2 mouse cellular contexts compared by ENCODE assay signal in the genomic region with DNA sequence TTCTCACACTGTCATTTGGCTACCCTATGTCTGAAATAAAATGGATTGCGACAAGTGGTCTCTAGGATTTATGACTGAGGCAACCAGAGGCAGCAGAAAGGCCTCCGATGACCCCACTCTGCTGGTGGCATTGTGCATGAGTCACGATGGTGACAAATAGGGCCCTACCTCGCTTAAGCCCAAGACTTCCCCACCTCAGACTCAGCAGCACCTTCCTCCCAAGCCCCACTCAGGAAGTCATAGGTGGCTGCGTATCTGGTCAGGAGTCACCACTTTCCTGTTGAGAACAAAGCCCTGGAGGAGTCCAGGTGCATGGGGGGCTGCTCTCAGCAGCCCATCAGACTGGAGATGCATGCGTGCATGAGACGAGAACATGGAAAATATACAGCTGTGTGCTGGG.
TF ChIP-seq lines count a peak whose summit lies in the region.

No protein-coding gene starts in this region.

TF ChIP-seq in CH12.LX, 34 proteins besides CTCF, POLR2A, EP300 and RAD21 (continued from another document):
- TF ChIP-seq CHD1 (IDR thresholded peaks at IDR 0.05; ENCODE audit: low read depth, low read length) (no peak; the same call in 1 of the 2 replicates), ZNF384 (IDR thresholded peaks at IDR 0.05; ENCODE audit: low read depth, low read length) (no peak)

TF ChIP-seq in myocyte, 11 proteins besides CTCF, POLR2A, EP300 and RAD21 (continued from another document):
- TF ChIP-seq MYOD1 (IDR thresholded peaks at IDR 0.05; ENCODE audit: control insufficient read depth in 1 of 3, insufficient read length in 2 of 3, low read depth in 2 of 3) (no peak), TCF12 (IDR thresholded peaks at IDR 0.05; ENCODE audit: insufficient read depth, poor library complexity, severe bottlenecking) (no peak)
